Mouse (Mus musculus) liver, embryonic 11.5 days (tissue): ENCODE results near the gene Olfr237-ps1. TPM values are rescaled to one million over a fixed set of nuclear protein-coding genes. Genes with fewer than 3 reads are reported as not detected.

Experiments used
- ATAC-seq: fragments of 200-750 bp; cut with Nextera tagmentation; replicated peaks from 2 replicates; pipeline ENCODE4 v1.8.0; 2017; ENCODE audit warnings: moderate number of reproducible peaks, mild to moderate bottlenecking, moderate TSS enrichment, moderate library complexity; ENCODE audit not compliant: low FRiP score
- DNase-seq: peaks from one replicate; pipeline ENCODE4 v3.0.0-alpha.2; 2017; ENCODE audit warnings: low spot score
- H3K27ac ChIP-seq: fragments of 300-500 bp; sonication (generic); 2 replicates; pipeline ENCODE4 v1.5.1; 2014; ENCODE audit warnings: mild to moderate bottlenecking, low read depth, low read length, control low read depth
- H3K27me3 ChIP-seq: fragments of 300-500 bp; sonication (generic); replicated peaks from 2 replicates; pipeline ENCODE4 v1.6.1; 2014; ENCODE audit warnings: low read length, mixed read lengths; ENCODE audit not compliant: control insufficient read depth, insufficient read depth
- H3K36me3 ChIP-seq: fragments of 300-500 bp; sonication (generic); 2 replicates; pipeline ENCODE4 v1.6.1; 2014; ENCODE audit warnings: mild to moderate bottlenecking, low read length, moderate library complexity, mixed read lengths; ENCODE audit not compliant: control insufficient read depth, insufficient read depth
- H3K4me1 ChIP-seq: fragments of 300-500 bp; sonication (generic); replicated peaks from 2 replicates; pipeline ENCODE4 v1.6.1; 2014; ENCODE audit warnings: low read length, mixed read lengths; ENCODE audit not compliant: control insufficient read depth, insufficient read depth
- H3K4me2 ChIP-seq: fragments of 300-500 bp; sonication (generic); 2 replicates; pipeline ENCODE4 v1.6.1; 2014; ENCODE audit warnings: mild to moderate bottlenecking, control low read depth, moderate library complexity
- H3K4me3 ChIP-seq: fragments of 300-500 bp; sonication (generic); 2 replicates; pipeline ENCODE4 v1.5.1; 2014; ENCODE audit warnings: low read depth, low read length, control low read depth
- H3K9ac ChIP-seq: fragments of 300-500 bp; sonication (generic); 2 replicates; pipeline ENCODE4 v1.6.1; 2014; ENCODE audit warnings: low read depth, low read length, control low read depth
- H3K9me3 ChIP-seq: fragments of 300-500 bp; sonication (generic); 2 replicates; pipeline ENCODE4 v1.6.1; 2016; ENCODE audit warnings: low read length, inconsistent platforms, mixed read lengths; ENCODE audit not compliant: control insufficient read depth
- WGBS: fragments of 180-500 bp; shearing (Covaris S2); extraction: QIAGEN DNeasy Blood & Tissue Kit; methylation state at CpG from one replicate; pipeline ENCODE4 v1.1.7; 2014; 5-methylcytosine and 5-hydroxymethylcytosine counted together
- polyA plus RNA-seq: library from polyadenylated mRNA; unstranded; fragments of >200 nt; fragmentation: Nextera tagmentation; extraction: Ambion mirVana; gene quantifications from 2 replicates; pipeline ENCODE4 v1.2.1, GENCODE M21; 2014

Olfr237-ps1 gene
- polyA plus RNA-seq, 1 experiment from 2014 or later, result not detected

GRCm38 (mm10) chr6:43196781-43197180, 50.4 kb downstream of the Olfr237-ps1 start, which contains the start of gene Olfr435:
TSS of gene Olfr435 (plus strand) at chr6:43197146.
- no peak within 1 kb of the TSS for H3K4me2 ChIP-seq
- ATAC-seq (no peak), DNase-seq (no peak)
- no peak within 1 kb of the TSS for H3K9ac ChIP-seq
- H3K36me3 ChIP-seq, result no peaks in the 10 kb centered on the region
- no peak within 1 kb of the TSS for H3K4me3 ChIP-seq
- H3K9me3 ChIP-seq, result no peaks in the 10 kb centered on the region
- H3K4me1 ChIP-seq, result no peaks in the 10 kb centered on the region
- H3K27me3 ChIP-seq, result no peaks in the 10 kb centered on the region
- no peak within 1 kb of the TSS for H3K27ac ChIP-seq

GRCm38 (mm10) chr6:43198094-43198493, 51.7 kb downstream of the Olfr237-ps1 start:
- no peak for ATAC-seq

GRCm38 (mm10) chr6:43202786-43203185, 56.4 kb downstream of the Olfr237-ps1 start:
- Histone ChIP-seq H3K27ac (no peak overlapping the region), H3K27me3 (no peaks in the 10 kb centered on the region)
- no peak for ATAC-seq

More at GRCm38 (mm10) chr6:43198094-43198493, 51.7 kb downstream of the Olfr237-ps1 start:
- no peak overlapping the region for H3K27ac ChIP-seq
- no peak overlapping the region for H3K9ac ChIP-seq
- H3K27me3 ChIP-seq, result no peaks in the 10 kb centered on the region
- no peak for DNase-seq
- 60% methylated on average over 3 of the region's 3 CpGs for WGBS
- H3K4me1 ChIP-seq, result no peaks in the 10 kb centered on the region
- no peaks in the 10 kb centered on the region for H3K9me3 ChIP-seq
- H3K36me3 ChIP-seq, result no peaks in the 10 kb centered on the region
- H3K4me2 ChIP-seq, result no peak overlapping the region
- no peak overlapping the region for H3K4me3 ChIP-seq

GRCm38 (mm10) chr6:43205355-43205754, 59.0 kb downstream of the Olfr237-ps1 start:
- Histone ChIP-seq H3K27me3 (no peaks in the 10 kb centered on the region), H3K4me2 (no peak overlapping the region), H3K9ac (no peak overlapping the region), H3K36me3 (no peaks in the 10 kb centered on the region), H3K9me3 (no peaks in the 10 kb centered on the region), H3K27ac (no peak overlapping the region), H3K4me1 (no peaks in the 10 kb centered on the region), H3K4me3 (no peak overlapping the region)
- 48% methylated on average over 2 of the region's 2 CpGs for WGBS
- no peak for DNase-seq
- no peak for ATAC-seq

More at GRCm38 (mm10) chr6:43202786-43203185, 56.4 kb downstream of the Olfr237-ps1 start:
- H3K36me3 ChIP-seq, result no peaks in the 10 kb centered on the region
- H3K9me3 ChIP-seq, result no peaks in the 10 kb centered on the region
- DNase-seq, result no peak
- H3K4me3 ChIP-seq, result no peak overlapping the region
- no peaks in the 10 kb centered on the region for H3K4me1 ChIP-seq
- no peak overlapping the region for H3K9ac ChIP-seq
- H3K4me2 ChIP-seq, result no peak overlapping the region

Other genes with a start within 250 kb of the Olfr237-ps1 start
- gene Olfr447, start 237.7 kb upstream of the Olfr237-ps1 start, polyA plus RNA-seq, result not detected in 2 replicates
- gene Olfr446, start 225.2 kb upstream of the Olfr237-ps1 start, polyA plus RNA-seq, result not detected in 2 replicates
- gene Olfr444, start 197.5 kb upstream of the Olfr237-ps1 start, polyA plus RNA-seq, result not detected in 2 replicates
- gene Olfr441, start 40.2 kb upstream of the Olfr237-ps1 start, polyA plus RNA-seq, result not detected in 2 replicates
- gene Olfr437, start 16.7 kb downstream of the Olfr237-ps1 start, polyA plus RNA-seq, result not detected in 2 replicates
- gene Olfr13, start 25.6 kb downstream of the Olfr237-ps1 start, polyA plus RNA-seq, result not detected in 2 replicates
- gene Olfr435, start 50.6 kb downstream of the Olfr237-ps1 start, polyA plus RNA-seq, result not detected in 2 replicates
- gene Olfr434, start 66.5 kb downstream of the Olfr237-ps1 start, polyA plus RNA-seq, result not detected in 2 replicates
- gene Olfr47, start 85.0 kb downstream of the Olfr237-ps1 start, polyA plus RNA-seq, result not detected in 2 replicates
- gene Arhgef5, start 119.0 kb downstream of the Olfr237-ps1 start, polyA plus RNA-seq, result 3.1 and 3.8 TPM in 2 replicates
- gene Nobox, start 163.0 kb downstream of the Olfr237-ps1 start, polyA plus RNA-seq, result not detected in 2 replicates